Mouse (Mus musculus): Measurements from ENCODE around the gene Ptprg. TPM values are rescaled to one million over a fixed set of nuclear protein-coding genes. Genes with fewer than 3 reads are reported as not detected.
"Not testable (repeated sequence)": the region's sequence is repeated elsewhere in the genome, so short reads cannot be mapped to it uniquely, and the experiment has no call there.

Ptprg gene
- total RNA-seq, 2 experiments from 2014 or later: 71.4 to 72.3 TPM

DNA sequence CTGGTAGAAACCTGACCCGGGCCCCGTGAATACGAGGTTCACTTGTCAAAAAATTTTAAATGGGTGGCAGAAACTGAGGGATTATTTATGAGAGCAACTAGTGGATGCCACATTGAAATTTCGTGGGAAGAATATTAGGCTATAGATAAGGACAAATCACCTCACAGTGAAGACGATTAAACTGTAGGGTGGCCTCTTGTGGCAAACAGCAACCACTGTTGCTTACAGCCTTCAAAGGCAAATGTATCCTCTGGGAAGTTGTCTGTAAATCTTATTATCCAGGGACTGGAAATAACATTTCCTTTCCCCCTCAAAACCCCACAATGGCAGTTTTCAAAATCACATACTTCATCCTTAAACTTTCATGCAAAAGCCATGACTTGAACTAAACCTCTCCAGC lies 253.3 kb downstream of the Ptprg start:
- no peak for DNase-seq
- intact Hi-C loops (cut with DNase I): loop anchor here (10.0 kb wide), 1 partner anchor 328 kb away; no protein-coding TSS in a partner anchor

DNA sequence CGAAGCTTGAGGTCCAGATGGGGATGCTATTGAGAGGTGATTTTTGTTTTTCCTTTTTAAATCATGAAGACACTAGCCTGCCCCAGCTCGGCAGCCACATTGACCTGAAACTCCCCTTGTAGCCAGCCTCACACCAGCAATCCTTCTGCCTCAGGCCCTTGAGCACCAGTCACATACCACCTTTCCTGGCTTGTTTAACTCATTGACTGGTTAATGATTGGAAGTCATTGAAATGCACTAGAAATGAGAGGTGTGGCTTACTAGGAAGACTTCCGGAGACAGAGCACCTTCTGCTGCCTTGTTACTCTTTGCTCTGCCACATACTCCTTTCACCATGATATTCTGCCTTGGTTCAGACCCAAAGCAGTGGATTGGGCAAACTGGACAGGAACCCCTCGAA lies 254.1 kb downstream of the Ptprg start:
- intact Hi-C loops (cut with DNase I): loop anchor here (10.0 kb wide), 1 partner anchor 327 kb away; no protein-coding TSS in a partner anchor
- DNase-seq: no peak

- intact Hi-C loops (cut with DNase I): loop anchor here (2.0 kb wide), 1 partner anchor 258 kb away; the partner anchor contains the start of gene Ptprg
- DNase-seq: peak; percentile 42 to 53
Observed at GRCm38 (mm10) chr14:11811142-11811761, 257.9 kb downstream of the Ptprg start.

DNA sequence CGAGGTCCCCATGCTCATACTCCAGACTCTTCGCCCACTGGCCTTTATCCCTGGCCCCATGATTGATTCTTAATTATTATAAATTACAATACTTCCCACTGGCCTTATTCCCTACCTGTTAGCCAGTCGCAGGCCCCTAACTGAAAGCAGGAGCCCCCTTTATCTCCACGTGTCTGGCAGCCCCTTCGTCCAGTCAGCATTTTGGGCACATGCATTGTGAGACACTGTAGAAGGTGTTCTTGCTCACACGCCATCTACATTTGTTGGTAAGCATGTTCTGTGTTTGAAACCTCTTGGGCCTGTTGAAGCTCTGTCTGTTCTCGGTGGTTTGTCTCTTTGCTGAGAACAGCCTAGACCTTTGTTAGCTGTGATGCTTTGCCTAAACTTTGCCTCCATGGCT lies 259.0 kb downstream of the Ptprg start:
- intact Hi-C loops (cut with DNase I): no loop called here
- DNase-seq: no peak

DNA sequence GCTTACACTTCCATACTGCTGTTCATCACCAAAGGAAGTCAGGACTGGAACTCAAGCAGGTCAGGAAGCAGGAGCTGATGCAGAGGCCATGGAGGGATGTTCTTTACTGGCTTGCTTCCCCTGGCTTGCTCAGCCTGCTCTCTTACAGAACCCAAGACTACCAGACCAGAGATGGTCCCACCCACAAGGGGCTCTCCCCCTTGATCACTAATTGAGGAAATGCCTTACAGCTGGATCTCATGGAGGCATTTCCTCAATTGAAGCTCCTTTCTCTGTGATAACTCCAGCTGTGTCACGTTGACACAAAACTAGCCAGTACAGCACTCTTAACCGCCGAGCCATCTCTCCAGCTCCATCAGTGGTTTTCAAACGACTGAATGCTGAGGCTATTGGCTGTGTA lies 261.5 kb downstream of the Ptprg start:
- DNase-seq; intact Hi-C loops (cut with DNase I): not testable (repeated sequence)

DNA sequence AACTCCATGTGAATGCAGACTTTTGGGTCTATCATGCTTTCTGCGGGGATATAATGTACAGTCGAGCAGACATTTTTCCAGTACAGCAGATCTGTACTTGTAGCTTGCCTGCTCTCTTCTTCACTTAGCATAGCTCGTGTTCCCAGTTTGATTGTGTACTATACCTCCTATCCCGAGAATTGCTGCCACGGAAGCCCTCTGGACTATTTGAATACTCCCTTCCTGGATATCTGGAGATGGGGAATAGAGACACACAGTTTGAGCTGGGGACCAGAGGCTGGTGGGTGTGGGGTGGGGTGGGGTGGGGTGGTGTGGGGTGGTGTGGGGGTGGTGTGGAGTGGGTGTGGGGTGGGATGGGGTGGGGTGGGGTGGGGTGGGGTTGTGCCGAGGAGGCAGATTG lies 263.9 kb downstream of the Ptprg start:
- intact Hi-C loops (cut with DNase I): no loop called here

DNA sequence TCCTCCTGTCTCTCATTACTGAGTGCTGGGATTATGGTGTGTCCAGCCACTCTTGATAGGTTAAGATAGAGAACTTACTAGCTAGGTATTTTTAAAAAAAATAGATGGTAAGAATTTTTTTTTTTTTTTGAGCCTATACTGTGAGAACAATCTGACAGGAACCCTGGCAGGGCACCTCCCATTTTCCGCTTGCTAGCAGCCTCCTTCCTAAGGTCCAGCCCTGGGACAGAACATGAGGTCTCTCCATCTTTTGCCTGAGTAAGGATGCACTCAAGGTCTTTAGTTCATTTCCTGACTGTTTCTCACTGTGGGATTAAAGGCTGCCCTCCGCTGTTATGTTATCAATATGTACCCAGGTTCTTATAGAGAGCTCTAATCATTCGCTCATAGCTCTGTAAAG lies 264.7 kb downstream of the Ptprg start:
- intact Hi-C loops (cut with DNase I): no loop called here
- no peak for DNase-seq

More for the DNA sequence above, 263.9 kb downstream of the Ptprg start:
- no peak for DNase-seq

DNA sequence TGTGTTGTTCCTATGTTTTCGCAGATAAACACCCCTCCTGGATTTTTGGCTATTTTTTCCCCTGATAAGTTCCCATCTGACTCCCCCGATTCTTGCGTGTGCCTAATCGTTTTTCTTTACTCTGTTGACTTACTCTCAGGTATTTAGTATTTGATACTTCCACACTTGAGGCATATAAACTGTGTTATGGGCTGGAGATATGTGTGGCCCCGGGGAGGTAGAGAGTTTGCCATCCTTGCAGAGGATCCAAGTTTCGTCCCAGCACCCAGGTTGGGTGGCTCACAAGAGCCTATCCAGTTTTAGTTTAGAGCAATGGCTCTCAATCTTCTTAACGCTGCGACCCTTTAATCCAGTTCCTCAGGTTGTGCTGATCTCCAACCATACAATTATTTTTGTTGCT lies 265.4 kb downstream of the Ptprg start:
- DNase-seq: no peak
- intact Hi-C loops (cut with DNase I): no loop called here

- DNase-seq: no peak
- intact Hi-C loops (cut with DNase I): no loop called here
Observed at GRCm38 (mm10) chr14:11819326-11819725, 266.0 kb downstream of the Ptprg start.

DNA sequence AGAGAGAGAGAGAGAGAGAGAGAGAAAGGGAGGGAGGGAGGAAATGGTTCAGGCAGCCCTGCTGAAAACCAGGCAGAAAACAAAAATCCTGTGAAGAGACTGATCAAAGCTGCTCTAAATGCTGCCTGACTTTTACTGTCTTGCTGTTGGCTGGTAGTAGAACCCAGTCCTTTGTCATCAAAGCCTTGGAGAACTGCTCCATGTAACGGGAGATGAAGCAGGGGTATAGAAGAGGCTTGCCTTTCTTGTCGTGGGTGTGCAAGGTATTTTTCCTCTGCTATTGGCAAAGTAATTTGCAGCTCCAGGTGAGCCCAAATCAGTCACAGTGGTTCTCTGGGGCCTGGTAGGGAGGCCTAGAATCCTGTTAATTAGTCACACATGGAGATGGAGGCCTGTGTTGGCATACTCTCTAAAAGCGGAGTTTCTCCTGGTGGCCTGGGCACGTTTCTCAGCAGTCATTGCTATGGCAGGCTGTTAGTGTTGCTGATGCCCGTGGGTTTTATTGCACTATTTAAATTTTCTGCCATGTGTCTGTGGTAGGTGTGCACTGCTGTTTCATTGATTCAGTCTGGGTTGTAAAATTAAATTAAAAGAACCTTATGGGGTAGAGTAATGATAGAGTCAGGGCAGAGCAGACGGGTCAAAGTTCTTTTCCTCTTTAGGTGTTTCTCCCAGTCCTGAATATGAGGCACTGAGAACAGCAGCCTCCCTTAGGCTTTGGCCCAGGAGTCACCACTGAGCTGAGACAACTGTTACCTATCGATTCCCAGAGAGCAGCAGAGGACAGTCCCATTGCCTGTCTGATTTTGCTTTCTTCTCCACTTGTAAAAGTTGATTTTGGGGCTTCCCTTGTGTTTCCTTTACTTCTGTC lies 269.7 kb downstream of the Ptprg start:
- intact Hi-C loops (cut with DNase I): no loop called here
- DNase-seq: no peak

GRCm38 (mm10) chr14:11823701-11824095 lies 270.4 kb downstream of the Ptprg start:
- DNase-seq: no peak
- intact Hi-C loops (cut with DNase I): no loop called here

DNA sequence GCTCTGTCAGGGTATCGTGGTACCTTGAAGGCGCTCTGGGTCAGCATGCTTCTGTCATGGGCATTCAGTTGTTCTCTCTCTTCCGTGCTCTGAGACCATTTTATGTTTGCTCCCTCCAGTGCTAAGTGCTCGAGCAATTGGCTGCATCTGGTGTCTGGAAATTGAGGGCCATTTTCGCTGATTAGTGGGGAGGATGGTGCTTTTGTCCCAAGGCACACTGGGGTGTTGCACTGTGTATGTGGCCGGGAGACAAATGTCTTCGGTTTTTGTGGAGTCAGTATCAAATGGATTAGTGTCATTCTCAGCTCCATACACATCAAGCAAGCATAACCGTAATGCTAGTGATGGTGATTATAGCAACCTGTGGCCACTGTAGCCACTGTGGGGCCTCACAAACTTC lies 271.6 kb downstream of the Ptprg start:
- no peak for DNase-seq
- intact Hi-C loops (cut with DNase I): no loop called here

DNA sequence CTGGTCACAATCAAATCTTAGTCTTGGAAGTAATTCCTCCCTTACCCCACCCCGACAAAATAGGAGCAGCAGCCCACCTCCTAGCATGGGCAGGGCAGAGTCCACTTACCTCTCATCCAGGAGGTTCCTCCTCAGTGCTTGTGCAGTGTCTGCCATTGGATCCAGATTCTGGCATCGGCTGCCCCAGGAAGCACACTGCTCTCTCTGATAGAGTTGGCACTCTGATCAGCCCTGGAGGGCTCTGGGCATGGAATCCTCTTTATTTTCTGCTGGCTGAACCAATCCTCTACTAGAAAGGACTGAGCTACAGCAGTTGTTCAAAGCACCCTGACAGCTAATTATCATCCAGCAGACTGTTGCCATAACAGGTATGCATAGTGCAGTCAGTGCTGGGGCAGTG lies 272.2 kb downstream of the Ptprg start:
- intact Hi-C loops (cut with DNase I): no loop called here
- DNase-seq: no peak

GRCm38 (mm10) chr14:11828086-11828485 lies 274.8 kb downstream of the Ptprg start:
- intact Hi-C loops (cut with DNase I): no loop called here
- DNase-seq: no peak

DNA sequence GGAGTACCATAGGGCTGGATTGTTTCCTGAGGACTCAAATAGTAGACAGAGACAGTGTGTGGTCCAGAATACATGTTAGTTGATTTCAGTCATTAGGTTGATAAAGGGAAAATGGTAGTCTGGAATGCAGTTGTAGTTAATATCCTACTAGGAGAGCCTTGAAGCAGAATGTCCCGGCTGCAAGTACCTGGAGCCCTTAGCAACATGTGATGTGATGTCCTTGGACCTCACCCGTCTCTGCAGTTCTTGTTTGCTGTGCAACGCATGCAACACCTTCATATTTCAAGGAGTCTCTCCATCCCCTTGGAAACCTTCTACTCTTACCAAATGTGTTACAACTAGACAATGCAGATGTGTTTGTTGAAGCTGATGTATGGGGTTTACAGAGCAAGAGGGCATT lies 280.3 kb downstream of the Ptprg start:
- intact Hi-C loops (cut with DNase I): no loop called here
- no peak for DNase-seq

- DNase-seq: no peak
- intact Hi-C loops (cut with DNase I): no loop called here
Observed at GRCm38 (mm10) chr14:11835706-11836445, 282.5 kb downstream of the Ptprg start.

GRCm38 (mm10) chr14:11837714-11838113 lies 284.4 kb downstream of the Ptprg start:
- no peak for DNase-seq
- intact Hi-C loops (cut with DNase I): no loop called here

DNA sequence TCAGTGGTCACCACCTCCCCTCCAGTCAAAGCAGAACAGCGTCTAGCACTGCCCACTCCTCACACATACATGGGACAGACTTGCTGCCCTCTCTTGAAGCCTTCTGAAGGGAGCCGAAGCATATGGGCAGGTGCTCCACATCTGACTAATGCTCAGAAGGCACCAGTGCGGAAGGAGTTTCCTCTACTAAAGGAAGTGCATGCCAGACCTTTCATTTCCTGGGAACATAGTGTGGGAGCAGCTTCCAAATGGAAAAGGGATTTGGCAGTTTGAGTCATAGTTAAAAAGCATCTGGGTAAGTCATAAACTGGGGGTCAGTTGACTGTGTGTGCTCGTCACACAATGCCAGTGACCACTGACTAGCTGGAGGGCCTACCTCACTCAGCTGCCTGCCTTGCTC lies 288.3 kb downstream of the Ptprg start:
- intact Hi-C loops (cut with DNase I): no loop called here
- no peak for DNase-seq

DNA sequence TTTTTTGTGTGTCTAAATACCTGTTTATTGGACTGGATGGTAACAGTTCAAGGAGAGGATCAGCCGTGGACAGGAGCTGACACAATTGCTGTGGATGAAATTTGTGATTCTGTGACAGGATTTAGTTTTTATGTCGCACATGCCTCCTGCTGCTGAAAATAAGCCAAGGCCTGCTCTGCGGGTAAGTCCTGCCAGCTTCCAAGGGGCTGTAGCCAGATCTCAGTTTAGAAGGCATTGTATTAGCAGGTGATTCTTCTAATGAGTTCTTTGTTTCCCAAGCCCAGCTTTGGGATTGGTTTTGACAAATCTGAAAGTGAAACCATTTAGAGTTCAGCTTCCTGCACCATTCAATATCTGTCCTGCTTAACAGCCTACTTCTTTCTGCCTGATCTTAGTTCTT lies 299.6 kb downstream of the Ptprg start:
- DNase-seq: peak in 1 of 2 experiments; percentile 29
- intact Hi-C loops (cut with DNase I): no loop called here

DNA sequence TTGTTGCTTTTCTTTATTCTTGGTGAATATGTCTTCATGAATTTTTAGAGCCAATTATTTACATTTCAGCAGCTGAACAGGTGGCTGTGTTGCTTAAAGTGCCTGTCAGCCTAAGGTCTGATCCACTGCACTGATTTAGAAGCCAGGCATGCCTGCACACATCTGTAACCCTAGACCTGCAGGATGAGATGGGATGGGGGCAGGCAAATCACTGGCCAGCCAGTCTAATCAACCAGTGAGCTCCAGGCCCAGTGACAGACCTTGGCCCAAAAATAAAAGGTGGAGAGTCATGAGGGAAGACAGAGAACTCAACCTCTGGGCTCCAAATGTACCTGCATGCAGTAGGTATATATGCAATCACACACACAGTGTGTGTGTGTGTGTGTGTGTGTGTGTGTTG lies 302.2 kb downstream of the Ptprg start:
- intact Hi-C loops (cut with DNase I): loop anchor here (5.0 kb wide), 1 partner anchor 202 kb away; no protein-coding TSS in a partner anchor
- no peak for DNase-seq

DNA sequence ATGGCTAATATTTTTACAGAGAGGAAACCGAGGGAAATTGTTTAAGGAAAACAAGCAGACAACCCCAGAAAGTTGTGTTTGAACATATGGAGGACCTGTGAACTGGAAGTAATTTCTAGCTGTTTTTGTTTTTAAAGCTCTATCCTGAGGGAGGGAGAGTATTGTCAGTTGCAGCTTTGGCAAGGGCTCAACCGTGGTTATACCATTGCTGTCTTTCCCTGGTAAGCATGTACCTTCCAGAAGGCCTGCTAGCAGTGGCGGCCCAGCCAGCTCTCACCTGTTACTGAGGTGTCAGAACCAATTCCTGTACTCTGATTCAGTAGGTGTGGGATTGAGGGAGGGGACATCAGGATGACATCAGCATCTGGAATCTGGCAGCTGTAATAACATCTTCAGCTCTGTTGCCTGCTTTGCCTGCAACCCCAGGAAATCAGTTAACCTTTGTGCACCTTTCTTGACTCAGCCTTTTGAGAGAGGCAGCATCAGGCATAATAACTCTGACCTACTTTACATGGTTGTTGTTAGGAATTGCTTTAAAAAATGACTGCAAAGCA lies 304.7 kb downstream of the Ptprg start:
- intact Hi-C loops (cut with DNase I): loop anchor here (5.0 kb wide), 1 partner anchor 199 kb away; no protein-coding TSS in a partner anchor
- no peak for DNase-seq
